Mouse (Mus musculus) bone marrow macrophage, adult 2 months (primary cell): ENCODE results near the gene Stx16.

Source experiments
- CTCF ChIP-seq: IDR thresholded peaks from 2 replicates; pipeline ENCODE4 v1.5.1; 2012; ENCODE audit warnings: low read depth, mild to moderate bottlenecking, low read length, moderate library complexity
- POLR2A ChIP-seq: IDR thresholded peaks from 2 replicates; pipeline ENCODE4 v1.6.1; 2012; ENCODE audit warnings: mild to moderate bottlenecking, low read depth, low read length, borderline replicate concordance

DNA sequence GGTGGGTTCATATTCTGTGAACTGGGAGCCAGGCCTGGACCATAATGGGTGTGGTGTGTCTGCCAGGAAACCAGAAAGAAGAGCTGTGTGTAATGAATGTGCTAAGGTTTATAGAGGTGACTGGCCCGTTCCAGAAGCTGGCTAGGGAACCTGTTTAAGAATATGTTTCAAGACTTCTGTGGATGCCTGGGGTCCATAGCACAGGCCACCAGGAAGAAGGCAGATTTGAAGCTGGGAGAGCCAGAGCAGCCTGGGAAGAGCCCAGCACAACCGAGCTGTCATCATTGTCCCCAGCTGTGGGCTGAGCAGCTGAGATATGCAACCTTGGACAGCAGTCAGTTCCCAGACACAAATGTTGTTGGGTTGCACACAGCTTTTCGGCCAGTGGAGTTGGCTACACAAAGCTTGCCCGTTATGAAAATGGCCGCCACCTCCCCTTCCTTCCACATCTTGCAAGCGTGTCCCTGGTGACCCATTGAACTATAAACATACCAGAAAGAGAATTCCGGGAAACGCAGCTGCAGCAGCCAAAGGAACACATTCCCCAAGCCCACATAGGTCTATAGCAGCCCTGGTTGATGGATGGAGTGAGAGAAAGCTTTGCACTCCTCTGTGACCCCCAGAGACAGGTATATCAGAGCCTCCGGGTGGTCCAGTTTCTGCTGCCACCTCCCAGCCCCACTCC, 12.4 kb upstream of the Stx16 start:
- TF ChIP-seq POLR2A (no peak), CTCF (no peak)
